Mouse (Mus musculus): ENCODE data around the gene Tsga10ip.

DNA sequence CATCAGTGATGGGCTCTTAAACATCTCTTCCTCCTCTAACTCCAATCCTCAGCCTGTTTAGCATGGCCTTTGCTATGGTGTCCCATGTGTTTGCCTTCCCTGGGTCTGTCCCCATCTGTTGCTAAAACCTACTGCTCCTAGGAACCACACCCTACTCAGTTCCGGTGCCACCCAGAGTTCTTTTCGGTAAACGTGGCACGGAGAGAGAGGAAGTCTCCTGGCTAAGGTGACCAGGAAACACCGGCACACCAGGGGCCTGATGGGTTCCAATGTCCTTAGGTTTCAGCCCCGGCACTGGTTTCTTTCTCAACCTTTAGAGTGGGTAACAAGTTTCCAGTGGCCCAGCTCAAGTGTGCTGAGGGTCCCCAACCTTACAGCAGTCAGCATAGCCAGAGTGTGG is 18.3 kb upstream of the Tsga10ip start:
- no peak for TF ChIP-seq CTCF (IDR thresholded peaks at IDR 0.05; ENCODE audit: borderline replicate concordance, extremely low read depth, insufficient read depth, insufficient read length)
- no peak for TF ChIP-seq POLR2A (IDR thresholded peaks at IDR 0.05; ENCODE audit: borderline replicate concordance, extremely low read depth, insufficient read depth, insufficient read length, poor library complexity, severe bottlenecking)

All from brain, embryonic 14.5 days (tissue).